Mouse (Mus musculus) heart, postnatal 0 days (tissue): ENCODE results near the gene Fmc1.

ENCODE experiments used
- CTCF ChIP-seq: IDR thresholded peaks from 2 replicates; pipeline ENCODE4 v1.5.1; 2016; ENCODE audit warnings: antibody characterized with exemption, control low read depth, low read depth
- EP300 ChIP-seq: IDR thresholded peaks from 2 replicates; pipeline ENCODE4 v1.6.1; 2016; ENCODE audit warnings: antibody characterized with exemption, low read depth

- TF ChIP-seq CTCF, result peak; percentile 96
- TF ChIP-seq EP300, result peak; percentile 64; the same call in 1 of the 2 replicates
These were observed 1.5 kb downstream of the Fmc1 start for GRCm38 (mm10) chr6:38534640-38535365.
